Mouse (Mus musculus) embryo, embryonic 9.5 days (tissue): ENCODE data around the gene Ttc41.

Experiments
- DNase-seq: peaks from one replicate; pipeline ENCODE4 v3.0.0-alpha.2; 2017; ENCODE audit errors: extremely low spot score

The Ttc41 gene

GRCm38 (mm10) chr10:86783561-86783960 is 78.0 kb downstream of the Ttc41 start:
- DNase-seq = no peak

- DNase-seq = no peak
These were observed 78.6 kb downstream of the Ttc41 start for GRCm38 (mm10) chr10:86784126-86784675.

GRCm38 (mm10) chr10:86785396-86785795 is 79.8 kb downstream of the Ttc41 start:
- DNase-seq = no peak

- no peak for DNase-seq
These were observed 80.5 kb downstream of the Ttc41 start for GRCm38 (mm10) chr10:86786083-86786482.

GRCm38 (mm10) chr10:86788193-86788592 is 82.6 kb downstream of the Ttc41 start:
- no peak for DNase-seq

- no peak for DNase-seq
These were observed 83.6 kb downstream of the Ttc41 start for GRCm38 (mm10) chr10:86789146-86789672.

- DNase-seq = no peak
These were observed 86.0 kb downstream of the Ttc41 start for GRCm38 (mm10) chr10:86791507-86792184.

GRCm38 (mm10) chr10:86793509-86793951 is 87.9 kb downstream of the Ttc41 start:
- DNase-seq = no peak

GRCm38 (mm10) chr10:86794196-86794595 is 88.6 kb downstream of the Ttc41 start:
- DNase-seq = no peak

- no peak for DNase-seq
These were observed 89.4 kb downstream of the Ttc41 start for GRCm38 (mm10) chr10:86794794-86795535.

- no peak for DNase-seq
These were observed 90.6 kb downstream of the Ttc41 start for GRCm38 (mm10) chr10:86796073-86796741.

GRCm38 (mm10) chr10:86807362-86807761 is 101.8 kb downstream of the Ttc41 start:
- DNase-seq = no peak

- no peak for DNase-seq
These were observed 102.6 kb downstream of the Ttc41 start for GRCm38 (mm10) chr10:86808013-86808758.

- DNase-seq = no peak
These were observed 104.4 kb downstream of the Ttc41 start for GRCm38 (mm10) chr10:86810000-86810399.

- DNase-seq = no peak
These were observed 105.0 kb downstream of the Ttc41 start for GRCm38 (mm10) chr10:86810612-86811011.

- no peak for DNase-seq
These were observed 108.9 kb downstream of the Ttc41 start for GRCm38 (mm10) chr10:86814292-86815131.

GRCm38 (mm10) chr10:86815133-86815532 is 109.5 kb downstream of the Ttc41 start:
- DNase-seq = no peak

GRCm38 (mm10) chr10:86819649-86820165 is 114.1 kb downstream of the Ttc41 start:
- DNase-seq = peak; percentile 36

- no peak for DNase-seq
These were observed 115.4 kb downstream of the Ttc41 start for GRCm38 (mm10) chr10:86821014-86821413.

- no peak for DNase-seq
These were observed 118.5 kb downstream of the Ttc41 start for GRCm38 (mm10) chr10:86824093-86824492.
